Mouse (Mus musculus) embryonic facial prominence, embryonic 14.5 days (tissue): ENCODE measurements around the gene Gm11027. TPM values are rescaled to one million over a fixed set of nuclear protein-coding genes. Genes with fewer than 3 reads are reported as not detected.

Source experiments
- ATAC-seq: fragments of 200-750 bp; cut with Nextera tagmentation; 2 replicates; pipeline ENCODE4 v1.8.0; 2017; ENCODE audit warnings: low read depth, moderate number of reproducible peaks, moderate TSS enrichment
- DNase-seq: peaks from one replicate; pipeline ENCODE4 v3.0.0-alpha.2; 2015; ENCODE audit warnings: low spot score
- H3K27ac ChIP-seq: fragments of 300-500 bp; sonication (generic); replicated peaks from 2 replicates; pipeline ENCODE4 v1.5.1; 2014; ENCODE audit warnings: low read depth, mild to moderate bottlenecking, low read length, moderate library complexity
- H3K27me3 ChIP-seq: fragments of 300-500 bp; sonication (generic); replicated peaks from 2 replicates; pipeline ENCODE4 v1.6.1; 2014; ENCODE audit warnings: low read length; ENCODE audit not compliant: control insufficient read depth, insufficient read depth
- H3K36me3 ChIP-seq: fragments of 300-500 bp; sonication (generic); 2 replicates; pipeline ENCODE4 v1.6.1; 2014; ENCODE audit warnings: low read length, mixed read lengths; ENCODE audit not compliant: control insufficient read depth, insufficient read depth
- H3K4me1 ChIP-seq: fragments of 300-500 bp; sonication (generic); 2 replicates; pipeline ENCODE4 v1.6.1; 2014; ENCODE audit warnings: antibody characterized with exemption, low read length; ENCODE audit not compliant: control insufficient read depth, insufficient read depth
- H3K4me2 ChIP-seq: fragments of 300-500 bp; sonication (generic); 2 replicates; pipeline ENCODE4 v1.6.1; 2014; ENCODE audit warnings: low read depth, mild to moderate bottlenecking, low read length, moderate library complexity, mixed read lengths
- H3K4me3 ChIP-seq: fragments of 300-500 bp; sonication (generic); 2 replicates; pipeline ENCODE4 v1.5.1; 2014; ENCODE audit warnings: low read depth, mild to moderate bottlenecking, low read length
- H3K9ac ChIP-seq: fragments of 300-500 bp; sonication (generic); 2 replicates; pipeline ENCODE4 v1.6.1; 2014; ENCODE audit warnings: low read depth, mild to moderate bottlenecking, low read length, moderate library complexity, mixed read lengths
- H3K9me3 ChIP-seq: fragments of 300-500 bp; sonication (generic); 2 replicates; pipeline ENCODE4 v1.6.1; 2016; ENCODE audit warnings: low read length; ENCODE audit not compliant: control insufficient read depth
- WGBS: fragments of 180-500 bp; shearing (Covaris S2); extraction: QIAGEN DNeasy Blood & Tissue Kit; methylation state at CpG from one replicate; pipeline ENCODE4 v1.1.7; 2014; 5-methylcytosine and 5-hydroxymethylcytosine counted together
- polyA plus RNA-seq: library from polyadenylated mRNA; unstranded; fragments of >200 nt; fragmentation: Nextera tagmentation; extraction: Ambion mirVana; gene quantifications from 2 replicates; pipeline ENCODE4 v1.2.1, GENCODE M21; 2014

Gm11027 gene
- polyA plus RNA-seq, 1 experiment from 2014 or later, result not detected

GRCm38 (mm10) chr12:116281427-116282281, 6.5 kb downstream of the Gm11027 start:
- DNase-seq, result peak; percentile 9

DNA sequence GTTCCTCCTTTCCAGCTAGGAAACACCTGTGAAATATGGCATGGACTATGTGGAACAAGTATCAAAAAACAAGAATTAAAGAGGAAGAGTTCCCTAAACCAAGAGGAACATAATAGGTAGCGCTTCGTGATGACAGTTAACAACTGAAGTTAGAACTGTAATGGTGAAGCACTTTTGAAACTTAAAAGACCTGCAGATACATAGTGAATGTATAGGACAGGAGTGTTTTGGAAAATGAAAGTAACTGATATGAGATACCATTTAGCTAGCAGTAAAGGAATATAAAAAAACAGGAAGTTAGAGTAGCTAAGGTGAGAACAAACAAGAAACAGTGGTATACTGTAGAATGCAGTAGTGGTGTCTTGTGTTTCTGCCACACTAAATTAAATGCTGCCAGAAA, 7.7 kb downstream of the Gm11027 start:
- DNase-seq (no peak), ATAC-seq (no peak)
- no peaks in the 10 kb centered on the region for H3K36me3 ChIP-seq
- no peaks in the 10 kb centered on the region for H3K9me3 ChIP-seq
- H3K27ac ChIP-seq, result no peak overlapping the region
- no peaks in the 10 kb centered on the region for H3K27me3 ChIP-seq
- no peak overlapping the region for H3K4me3 ChIP-seq
- 94% methylated on average over 2 of the region's 2 CpGs for WGBS
- H3K9ac ChIP-seq, result no peak overlapping the region
- H3K4me1 ChIP-seq, result peaks cover 10% of the 10 kb centered on the region; the same call in 1 of the 2 replicates
- 0 out of 2 replicates have a peak overlapping the region, but pooled peaks have one; percentile 18 for H3K4me2 ChIP-seq

More at GRCm38 (mm10) chr12:116281427-116282281, 6.5 kb downstream of the Gm11027 start:
- Histone ChIP-seq H3K36me3 (no peaks in the 10 kb centered on the region), H3K4me1 (peaks cover 10% of the 10 kb centered on the region; the same call in 1 of the 2 replicates), H3K4me2 (peak overlapping the region; percentile 99), H3K9ac (peak overlapping the region; percentile 97), H3K4me3 (peak overlapping the region; percentile 93), H3K27ac (peak overlapping the region; percentile 98), H3K27me3 (no peaks in the 10 kb centered on the region), H3K9me3 (no peaks in the 10 kb centered on the region)
- ATAC-seq, result peak; percentile 58; the same call in 1 of the 2 replicates
- WGBS, result under 1% methylated on average over 40 of the region's 55 CpGs

DNA sequence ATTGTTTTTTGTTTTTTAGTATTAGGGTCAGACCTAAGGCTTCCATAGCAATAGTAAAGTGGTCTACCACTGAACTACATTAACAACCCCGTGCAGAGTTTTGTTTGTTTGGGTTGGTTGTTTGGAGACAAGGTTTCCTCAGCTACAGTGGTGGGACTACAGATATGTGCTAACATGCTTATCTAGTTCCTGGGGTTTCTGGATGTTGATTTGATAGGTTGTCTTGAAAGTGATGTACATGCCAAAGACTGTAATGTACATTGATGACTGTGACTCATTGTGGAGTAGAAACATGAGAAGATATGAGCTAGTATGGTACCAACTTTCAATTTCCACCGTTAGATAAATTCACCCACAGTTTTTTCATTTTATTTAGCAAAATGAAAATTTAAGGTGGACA, 8.3 kb downstream of the Gm11027 start:
- no peak overlapping the region for H3K4me3 ChIP-seq
- no peaks in the 10 kb centered on the region for H3K36me3 ChIP-seq
- H3K27ac ChIP-seq, result no peak overlapping the region
- DNase-seq, result no peak
- ATAC-seq, result no peak
- WGBS, result 89% methylated on average over 2 of the region's 2 CpGs
- H3K9me3 ChIP-seq, result no peaks in the 10 kb centered on the region
- no peak overlapping the region for H3K9ac ChIP-seq
- H3K4me2 ChIP-seq, result no peak overlapping the region
- peaks cover 10% of the 10 kb centered on the region; the same call in 1 of the 2 replicates for H3K4me1 ChIP-seq
- H3K27me3 ChIP-seq, result no peaks in the 10 kb centered on the region

GRCm38 (mm10) chr12:116293185-116293584, 18.0 kb downstream of the Gm11027 start:
- no peak overlapping the region for H3K4me3 ChIP-seq
- no peak overlapping the region for H3K27ac ChIP-seq
- no peaks in the 10 kb centered on the region for H3K9me3 ChIP-seq
- ATAC-seq, result no peak
- H3K4me1 ChIP-seq, result no peaks in the 10 kb centered on the region
- no peak overlapping the region for H3K4me2 ChIP-seq
- H3K9ac ChIP-seq, result no peak overlapping the region
- H3K27me3 ChIP-seq, result no peaks in the 10 kb centered on the region
- 76% methylated on average over 2 of the region's 2 CpGs for WGBS
- DNase-seq, result no peak
- no peaks in the 10 kb centered on the region for H3K36me3 ChIP-seq

DNA sequence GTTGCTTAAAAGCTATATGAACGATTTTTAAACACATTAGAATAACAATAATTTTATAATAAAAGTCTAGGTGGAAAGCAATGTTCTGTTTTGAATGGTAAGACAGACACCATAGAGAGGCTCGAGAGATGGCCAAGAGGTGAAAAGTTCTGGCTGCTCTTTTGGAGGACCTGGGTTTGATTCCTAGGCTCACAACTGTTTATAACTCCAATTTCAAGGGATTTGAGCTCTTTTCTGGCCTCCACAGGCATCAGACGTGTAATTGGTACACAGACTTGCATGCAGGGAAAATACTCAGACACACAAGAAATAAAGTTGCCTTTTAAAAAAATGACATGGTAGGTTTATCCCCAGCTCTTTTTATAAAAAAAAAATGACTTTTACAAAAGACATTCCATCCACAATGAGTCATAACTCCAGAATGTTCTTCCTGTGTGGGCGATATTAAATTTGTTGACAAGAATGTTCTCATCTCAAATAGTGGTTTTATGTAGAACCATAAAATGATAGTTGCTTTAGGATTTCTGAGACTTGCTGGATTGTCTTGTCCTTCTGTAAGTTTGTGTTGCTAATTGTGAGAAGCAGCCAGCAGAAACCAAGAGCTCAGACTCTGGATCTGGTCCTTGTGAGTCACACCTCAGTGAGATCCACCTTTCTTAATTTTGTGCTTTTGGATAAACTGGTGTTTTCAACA, 18.6 kb downstream of the Gm11027 start:
- ATAC-seq, result no peak
- no peaks in the 10 kb centered on the region for H3K9me3 ChIP-seq
- WGBS, result 76% methylated on average over 4 of the region's 4 CpGs
- H3K36me3 ChIP-seq, result no peaks in the 10 kb centered on the region
- no peak overlapping the region for H3K4me3 ChIP-seq
- H3K4me1 ChIP-seq, result no peaks in the 10 kb centered on the region
- no peak for DNase-seq
- H3K27ac ChIP-seq, result no peak overlapping the region
- H3K4me2 ChIP-seq, result no peak overlapping the region
- H3K27me3 ChIP-seq, result no peaks in the 10 kb centered on the region
- no peak overlapping the region for H3K9ac ChIP-seq

GRCm38 (mm10) chr12:116299906-116300305, 24.7 kb downstream of the Gm11027 start:
- Histone ChIP-seq H3K9me3 (no peaks in the 10 kb centered on the region), H3K4me2 (no peak overlapping the region), H3K4me3 (no peak overlapping the region), H3K27me3 (no peaks in the 10 kb centered on the region), H3K36me3 (no peaks in the 10 kb centered on the region), H3K4me1 (no peaks in the 10 kb centered on the region), H3K9ac (no peak overlapping the region), H3K27ac (no peak overlapping the region)
- 88% methylated on average over 2 of the region's 2 CpGs for WGBS
- no peak for ATAC-seq
- DNase-seq, result no peak

DNA sequence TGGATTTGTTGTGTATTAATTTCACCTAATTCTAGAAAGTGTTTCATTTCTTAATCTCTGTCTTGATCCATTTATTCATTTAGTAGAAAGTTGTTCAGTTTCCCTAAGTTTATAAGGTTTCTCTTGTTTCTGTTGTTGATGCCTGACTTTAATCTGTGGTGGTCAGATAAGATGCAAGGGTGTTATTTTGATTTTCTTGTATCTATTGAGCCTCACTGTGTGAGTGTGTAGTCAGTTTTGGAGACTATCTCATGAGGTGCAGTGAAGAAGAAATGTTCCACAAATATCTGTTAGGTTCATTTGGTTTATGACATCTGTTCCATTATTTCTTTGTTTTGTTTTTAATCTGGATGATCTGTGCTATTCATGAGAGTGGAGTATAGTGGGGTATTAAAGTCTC, 27.0 kb downstream of the Gm11027 start:
- H3K9ac ChIP-seq, result no peak overlapping the region
- H3K9me3 ChIP-seq, result no peaks in the 10 kb centered on the region
- H3K4me2 ChIP-seq, result no peak overlapping the region

DNA sequence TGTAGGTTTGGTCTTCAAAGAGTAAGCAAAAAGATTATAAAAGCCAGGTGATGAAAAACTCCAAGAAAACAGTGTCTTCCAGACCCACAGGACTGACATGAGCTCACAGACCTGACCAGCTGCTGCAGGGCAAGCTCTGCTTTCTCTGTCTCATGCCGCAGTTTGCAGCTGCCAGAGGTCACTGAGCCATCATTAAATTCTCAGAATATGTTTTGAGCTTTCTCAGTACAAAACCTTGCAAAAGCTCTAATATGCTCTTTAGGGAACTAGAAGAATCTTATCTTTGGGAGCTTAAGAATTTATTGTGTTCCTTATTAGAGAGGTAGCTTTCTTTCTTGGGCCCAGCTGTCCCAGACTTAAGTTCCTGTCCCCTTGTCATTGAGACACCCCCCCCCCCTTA, 30.9 kb downstream of the Gm11027 start:
- H3K9ac ChIP-seq, result no peak overlapping the region
- H3K9me3 ChIP-seq, result no peaks in the 10 kb centered on the region
- H3K36me3 ChIP-seq, result no peaks in the 10 kb centered on the region
- H3K4me1 ChIP-seq, result no peaks in the 10 kb centered on the region
- no peak overlapping the region for H3K4me2 ChIP-seq
- no peak overlapping the region for H3K4me3 ChIP-seq
- WGBS, result 45% methylated on average over 1 of the region's 1 CpGs
- DNase-seq (peak; percentile 22), ATAC-seq (no peak)
- no peaks in the 10 kb centered on the region for H3K27me3 ChIP-seq
- H3K27ac ChIP-seq, result no peak overlapping the region

More for the DNA sequence above, 27.0 kb downstream of the Gm11027 start:
- Histone ChIP-seq H3K27ac (no peak overlapping the region), H3K27me3 (no peaks in the 10 kb centered on the region), H3K4me3 (no peak overlapping the region), H3K4me1 (no peaks in the 10 kb centered on the region), H3K36me3 (no peaks in the 10 kb centered on the region)
- no peak for DNase-seq
- ATAC-seq, result no peak
